Mouse (Mus musculus): ENCODE results near the gene R3hdm4.
"Not testable (repeated sequence)": the region's sequence is repeated elsewhere in the genome, so short reads cannot be mapped to it uniquely, and the experiment has no call there.

The R3hdm4 gene

GRCm38 (mm10) chr10:79897316-79898245, 23.4 kb downstream of the R3hdm4 start:
- DNase-seq, result peak in 1 of 2 experiments; percentile 69

DNA sequence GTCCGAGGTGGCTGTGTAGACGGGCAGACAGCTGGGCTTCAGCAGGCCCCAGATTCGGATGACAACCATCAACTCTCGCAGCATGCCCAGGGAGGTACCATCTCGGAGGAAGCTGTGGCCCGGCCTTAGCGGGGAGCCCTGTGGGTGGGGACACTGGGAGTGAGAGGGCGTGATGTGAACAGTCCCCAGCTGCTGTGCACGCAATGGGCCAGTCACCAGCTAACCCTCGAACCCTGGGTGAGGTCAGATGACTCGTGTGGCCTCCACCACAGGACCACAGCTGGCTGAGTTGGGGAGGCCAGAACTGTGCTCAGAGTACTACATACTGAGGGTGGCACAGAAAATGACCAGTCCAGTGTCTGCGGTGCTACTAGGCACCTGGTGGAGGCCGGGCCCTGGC, 24.2 kb downstream of the R3hdm4 start:
- DNase-seq, result no peak

DNA sequence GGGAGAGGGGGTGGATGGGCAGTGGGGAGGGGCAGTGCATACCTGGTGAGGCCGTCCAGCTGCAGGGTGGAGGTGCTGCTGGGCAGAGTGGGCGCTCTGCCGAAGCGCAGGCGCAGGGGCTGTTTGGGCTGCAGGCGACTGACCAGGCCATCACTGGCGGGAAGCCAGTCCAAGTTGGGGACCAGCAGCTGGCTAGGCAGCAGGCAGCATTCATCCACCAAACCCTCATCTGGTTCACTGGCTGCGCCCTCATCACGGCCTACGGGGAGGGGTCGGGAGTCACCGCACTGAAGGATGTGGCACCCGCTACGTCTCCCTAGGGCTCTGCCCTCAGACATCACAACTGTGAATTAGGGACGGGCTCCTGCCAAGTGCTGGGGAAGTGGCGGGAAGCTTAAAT, 24.7 kb downstream of the R3hdm4 start:
- DNase-seq, result peak in 1 of 2 experiments; percentile 38

GRCm38 (mm10) chr10:79892451-79893118, 28.4 kb downstream of the R3hdm4 start:
- DNase-seq, result peak; percentile 89

DNA sequence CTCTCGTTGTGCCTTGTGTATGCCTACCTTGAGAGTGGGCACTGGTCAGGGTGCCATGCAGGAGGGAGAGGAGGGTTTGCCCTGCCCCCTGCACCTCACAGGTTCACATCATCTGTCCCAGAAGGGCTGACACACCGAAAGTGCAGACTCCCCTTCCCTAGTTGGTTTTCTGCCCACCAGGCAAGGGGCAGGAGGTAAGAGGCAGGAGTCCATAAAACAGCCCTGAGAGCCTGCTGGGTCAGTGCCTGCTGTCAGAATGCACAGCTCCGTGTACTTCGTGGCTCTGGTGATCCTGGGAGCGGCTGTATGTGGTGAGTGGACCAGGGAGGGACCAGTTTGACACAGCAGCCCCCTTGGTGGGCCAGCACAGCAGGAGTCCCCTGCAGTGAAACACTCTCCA, 30.3 kb downstream of the R3hdm4 start, which contains the start of gene Cfd:
TSS of gene Cfd (plus strand) at position 184 of the 400 bp plus-strand sequence.
- no peak for DNase-seq

- peak; percentile 51 to 56 for DNase-seq
These were observed 31.6 kb downstream of the R3hdm4 start for GRCm38 (mm10) chr10:79889386-79889785.

DNA sequence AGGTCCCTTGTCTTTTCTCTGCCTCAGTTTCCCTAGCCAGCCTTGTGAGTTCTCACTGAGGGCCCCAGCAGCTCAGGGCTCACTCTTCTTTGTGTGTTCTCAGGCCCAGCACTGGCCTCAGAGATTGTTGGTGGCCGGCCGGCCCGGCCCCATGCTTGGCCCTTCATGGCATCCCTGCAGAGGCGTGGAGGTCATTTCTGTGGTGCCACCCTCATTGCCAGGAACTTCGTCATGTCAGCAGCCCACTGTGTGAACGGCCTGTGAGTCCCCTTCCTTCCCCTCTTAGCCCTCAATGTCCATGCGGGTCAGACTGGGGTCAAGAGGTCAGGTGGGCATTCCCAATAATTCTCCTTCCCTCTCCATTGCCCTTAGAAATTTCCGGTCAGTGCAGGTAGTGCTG, 34.4 kb downstream of the R3hdm4 start:
- DNase-seq, result no peak

DNA sequence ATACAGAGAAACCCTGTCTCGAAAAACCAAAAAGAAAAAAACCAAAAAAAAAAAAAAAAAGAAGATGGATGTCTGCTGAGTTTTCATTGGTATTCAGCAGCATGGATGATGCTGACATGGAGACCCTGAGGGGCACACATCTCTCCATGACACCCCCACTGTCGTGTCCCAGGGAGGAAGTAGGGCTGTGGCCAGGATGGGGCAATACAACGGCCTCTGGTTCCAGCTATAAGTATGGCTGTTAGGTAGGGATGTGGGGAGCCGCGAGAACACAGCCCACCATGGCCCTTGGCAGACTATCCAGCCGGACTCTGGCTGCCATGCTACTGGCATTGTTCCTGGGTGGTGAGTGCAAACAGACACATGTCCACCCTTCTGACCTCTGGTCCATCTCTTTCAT, 35.0 kb downstream of the R3hdm4 start, which contains the start of gene Elane:
TSS of gene Elane (plus strand) at position 194 of the 400 bp plus-strand sequence.
- no peak for DNase-seq

DNA sequence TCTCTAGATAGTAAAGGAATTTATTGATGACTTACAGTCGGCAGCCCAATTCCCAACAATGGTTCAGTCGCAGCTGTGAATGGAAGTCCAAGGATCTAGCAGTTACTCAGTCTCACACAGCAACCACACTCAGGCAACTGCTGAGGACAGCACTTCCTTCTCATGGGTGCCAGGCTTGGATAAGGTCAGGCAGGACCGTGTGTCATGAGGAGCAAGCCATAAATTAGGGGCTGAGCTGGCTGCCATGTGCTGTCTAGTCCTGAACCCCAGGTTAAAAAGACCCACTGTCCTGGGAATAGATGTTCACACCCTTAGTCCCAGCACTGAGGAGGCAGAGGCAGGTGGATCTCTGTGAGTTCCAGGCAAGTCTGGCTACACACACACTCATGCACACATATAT, 36.1 kb downstream of the R3hdm4 start:
- DNase-seq, result not testable (repeated sequence)

DNA sequence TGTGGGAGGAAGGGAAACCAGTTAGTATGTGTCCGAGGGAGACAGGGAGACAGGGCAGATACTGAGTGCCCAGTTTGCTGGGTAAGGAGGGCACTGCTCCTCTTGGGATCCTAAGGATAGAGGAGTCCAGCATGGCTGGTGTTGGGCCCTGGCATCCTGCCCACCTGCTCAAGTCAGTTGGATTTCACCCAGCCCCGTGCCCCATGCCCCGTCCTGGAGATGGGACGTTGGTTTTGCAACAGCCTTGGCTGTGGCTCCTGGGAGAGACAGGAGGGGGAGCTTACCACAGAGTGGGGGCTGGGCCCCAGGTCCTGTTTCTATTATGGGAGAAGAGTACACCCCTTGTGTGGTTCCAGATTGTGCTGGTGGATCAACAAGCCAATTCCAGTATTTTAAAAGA, 36.6 kb downstream of the R3hdm4 start:
- DNase-seq, result peak in 1 of 2 experiments; percentile 62

DNA sequence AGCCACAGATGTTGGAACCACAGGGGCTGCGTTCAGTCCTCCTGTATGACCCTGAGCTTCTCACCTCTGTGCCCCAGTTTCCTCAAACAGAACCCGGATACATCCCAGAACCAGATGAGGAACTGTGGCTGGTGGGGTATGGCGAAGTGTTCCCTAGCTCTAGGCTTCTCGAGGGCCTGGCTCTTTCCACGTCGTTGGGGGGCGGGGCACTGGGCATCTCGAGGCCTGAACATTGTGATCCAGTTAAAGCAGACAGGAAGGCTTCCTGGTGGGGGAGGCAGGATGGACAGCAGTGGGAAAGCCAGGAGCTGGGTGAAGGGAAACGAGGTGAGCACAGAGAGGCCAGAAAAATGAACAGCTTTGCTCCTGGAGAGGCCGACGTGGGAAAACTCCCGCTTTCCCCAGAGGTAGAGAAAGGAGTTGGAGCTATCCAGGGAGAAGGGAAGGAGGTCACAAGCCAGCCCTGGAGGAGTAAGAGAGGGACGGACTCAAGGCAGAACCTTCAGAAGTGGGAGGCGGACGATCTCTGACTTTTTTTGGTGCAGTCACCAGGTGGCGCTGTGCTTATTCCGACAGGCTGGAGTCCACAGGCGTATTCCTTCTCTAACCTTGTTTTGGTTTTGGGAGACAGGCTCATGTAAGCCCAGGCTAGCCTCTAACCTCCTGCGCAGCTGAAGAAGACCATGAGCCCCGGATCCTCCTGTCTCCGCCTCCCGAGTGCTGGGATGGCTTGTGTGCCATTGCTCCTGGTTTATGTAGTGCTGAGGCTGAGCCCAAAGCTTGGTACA, 37.5 kb downstream of the R3hdm4 start:
- peak; percentile 92 to 93 for DNase-seq

DNA sequence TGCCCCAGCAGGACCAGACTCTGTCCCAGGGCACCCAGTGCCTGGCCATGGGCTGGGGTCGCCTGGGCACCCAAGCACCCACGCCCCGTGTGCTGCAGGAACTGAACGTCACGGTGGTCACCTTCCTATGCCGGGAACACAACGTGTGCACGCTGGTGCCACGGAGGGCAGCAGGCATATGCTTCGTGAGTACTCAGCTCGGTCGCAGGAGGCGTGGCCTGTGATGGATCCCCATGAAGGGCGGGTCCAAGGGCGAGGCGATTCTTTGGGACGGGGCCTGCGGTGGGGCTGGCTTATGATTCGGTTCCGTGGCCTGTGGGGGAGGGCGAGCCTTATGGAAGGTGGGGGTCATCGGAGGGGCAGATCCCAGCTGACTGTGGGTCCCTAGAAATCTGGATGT, 39.0 kb downstream of the R3hdm4 start:
- peak; percentile 65 to 75 for DNase-seq

GRCm38 (mm10) chr10:79880721-79881120, 40.3 kb downstream of the R3hdm4 start:
- DNase-seq, result peak in 1 of 2 experiments; percentile 64

DNA sequence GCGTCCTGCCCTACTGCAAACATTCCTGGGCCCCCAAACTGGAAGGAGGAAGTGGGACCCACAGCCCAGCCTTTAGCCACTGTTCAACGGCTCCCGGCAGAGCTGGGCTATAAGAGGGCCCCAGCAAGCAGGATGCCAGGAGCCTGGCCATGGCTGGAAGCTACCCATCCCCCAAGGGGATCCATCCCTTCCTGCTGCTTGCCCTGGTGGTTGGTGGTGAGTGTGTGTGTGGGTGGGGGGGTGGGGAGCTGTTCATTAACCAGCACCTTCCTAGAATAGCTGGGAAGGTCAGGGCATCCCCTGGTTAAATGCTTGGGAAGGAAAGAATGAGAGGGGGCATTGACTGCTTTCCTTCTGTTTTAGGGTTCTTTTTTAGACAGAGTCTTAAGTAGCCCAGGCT, 41.5 kb downstream of the R3hdm4 start:
- peak in 1 of 2 experiments; percentile 60 for DNase-seq

DNA sequence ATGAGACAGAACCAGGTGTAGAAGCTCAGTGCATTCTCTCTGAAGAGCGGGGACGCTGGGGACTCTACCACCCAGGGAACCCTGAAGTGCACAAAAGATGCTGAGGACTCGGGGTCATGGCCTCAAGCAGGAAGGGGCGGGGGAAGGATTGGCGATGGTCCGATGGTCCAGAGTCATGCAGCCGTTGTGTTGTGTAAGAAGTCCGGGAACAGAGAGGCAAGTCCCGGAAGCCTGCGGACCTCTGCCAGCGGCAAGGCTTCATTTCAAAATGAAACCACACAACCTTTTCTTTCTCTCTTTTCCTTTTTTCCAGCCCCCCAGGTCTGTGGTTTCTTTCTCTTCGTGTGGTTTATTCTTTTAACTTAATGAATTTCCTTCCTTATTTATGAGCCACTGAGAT, 43.3 kb downstream of the R3hdm4 start:
- DNase-seq, result peak in 1 of 2 experiments; percentile 68

GRCm38 (mm10) chr10:79877174-79877573, 43.8 kb downstream of the R3hdm4 start:
- peak in 1 of 2 experiments; percentile 52 for DNase-seq

DNA sequence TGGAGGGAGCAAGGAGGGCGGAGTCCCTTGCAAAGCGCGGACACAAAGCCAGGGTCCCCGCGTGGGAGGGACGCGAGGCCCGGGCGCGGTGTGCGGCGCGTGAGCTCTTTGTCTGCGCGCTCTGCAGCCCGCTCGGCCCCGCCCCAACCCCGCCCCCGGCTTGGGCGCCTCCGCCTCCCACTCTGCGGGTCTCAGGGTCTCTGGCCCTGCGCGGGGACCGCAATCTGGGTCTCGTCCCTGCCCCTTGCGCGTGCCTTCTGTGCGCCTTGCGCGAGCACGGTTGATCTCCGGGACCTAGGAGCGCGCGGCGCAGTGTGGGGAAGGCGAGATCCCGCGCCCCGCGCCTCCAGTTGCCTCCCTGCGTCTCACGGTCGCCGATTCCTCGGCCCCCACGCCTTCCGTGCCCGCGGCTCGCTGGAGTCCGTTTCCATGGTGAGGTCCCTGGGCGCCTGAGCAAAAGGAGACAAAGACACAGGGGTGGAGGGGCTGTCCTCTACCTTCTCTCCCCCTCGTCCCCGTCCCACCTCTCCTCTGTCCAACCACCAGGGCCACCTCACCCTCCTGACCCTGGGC, 46.6 kb downstream of the R3hdm4 start, which contains the start of the genes Prtn3 and Plppr3:
TSS of gene Prtn3 (plus strand) at position 187 of the 573 bp plus-strand sequence.
TSS of gene Plppr3 (minus strand) at position 345 of the 573 bp plus-strand sequence.
- DNase-seq, result peak; percentile 76 to 82

DNA sequence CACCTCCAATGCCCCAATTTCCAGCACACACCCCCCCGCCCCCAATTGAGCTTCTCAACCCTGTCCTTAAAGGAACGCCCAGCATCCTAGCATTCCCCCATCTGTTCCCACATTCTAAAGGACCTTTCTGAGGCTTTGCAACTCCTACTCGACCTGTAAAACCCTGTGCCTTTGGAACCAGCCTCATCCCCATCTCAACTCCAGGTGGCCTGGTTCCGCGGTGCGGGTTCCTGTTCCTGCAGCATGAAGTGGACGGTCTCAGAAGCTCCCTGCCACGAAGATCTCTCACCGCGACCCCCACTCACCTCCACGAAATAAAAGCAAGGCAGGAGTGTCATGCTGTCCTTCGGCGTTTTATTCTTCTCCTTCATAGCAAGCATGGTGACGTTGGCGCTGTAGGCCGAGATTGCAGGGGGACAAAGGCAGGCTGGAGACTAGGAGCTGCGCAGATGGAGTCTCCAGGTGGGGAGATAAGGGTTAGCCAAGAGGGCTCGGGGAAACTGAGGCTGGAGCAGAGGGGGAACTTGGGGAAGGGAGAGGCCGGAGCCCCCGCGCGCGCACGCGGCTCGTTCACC, 47.2 kb downstream of the R3hdm4 start:
- DNase-seq, result peak; percentile 19 to 36

DNA sequence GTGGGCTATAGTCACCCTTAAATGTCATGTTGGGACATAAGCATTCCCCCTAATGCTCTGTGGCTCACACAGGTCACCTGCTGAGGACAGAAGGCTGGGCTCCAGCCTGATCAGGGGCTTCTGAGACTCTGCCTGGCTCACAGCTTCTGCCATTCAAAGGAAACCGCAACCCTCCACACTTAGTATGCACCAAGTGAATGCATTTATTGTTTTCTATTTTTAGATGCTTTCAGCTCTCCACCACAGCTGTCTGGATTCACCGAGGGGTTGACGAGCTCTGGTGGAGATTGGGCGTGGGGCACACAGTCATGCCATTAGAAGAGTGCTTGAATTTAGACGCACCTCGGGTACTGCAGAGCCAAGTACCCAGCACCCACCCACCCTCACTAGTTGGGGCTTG, 47.7 kb downstream of the R3hdm4 start:
- no peak for DNase-seq

DNA sequence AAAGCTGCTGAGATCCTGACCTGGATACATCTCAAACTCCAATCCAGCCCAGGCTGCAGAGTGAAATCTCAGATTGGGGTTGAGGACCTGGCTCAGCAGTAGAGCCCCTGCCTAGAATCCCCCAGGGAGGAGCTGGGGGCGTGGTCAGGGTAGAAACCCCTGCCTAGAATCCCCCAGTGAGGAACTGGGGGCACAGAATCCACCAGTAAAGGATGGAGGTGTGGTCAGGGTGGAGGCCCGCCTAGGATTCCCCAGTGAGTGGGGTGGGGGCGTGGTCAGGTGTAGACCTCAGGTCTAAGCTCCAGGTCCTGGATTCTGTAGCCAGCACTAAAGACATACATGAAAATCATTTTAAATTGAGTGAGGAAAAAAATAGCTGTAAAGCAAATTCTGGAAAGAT, 48.1 kb downstream of the R3hdm4 start:
- peak; percentile 27 to 38 for DNase-seq

DNA sequence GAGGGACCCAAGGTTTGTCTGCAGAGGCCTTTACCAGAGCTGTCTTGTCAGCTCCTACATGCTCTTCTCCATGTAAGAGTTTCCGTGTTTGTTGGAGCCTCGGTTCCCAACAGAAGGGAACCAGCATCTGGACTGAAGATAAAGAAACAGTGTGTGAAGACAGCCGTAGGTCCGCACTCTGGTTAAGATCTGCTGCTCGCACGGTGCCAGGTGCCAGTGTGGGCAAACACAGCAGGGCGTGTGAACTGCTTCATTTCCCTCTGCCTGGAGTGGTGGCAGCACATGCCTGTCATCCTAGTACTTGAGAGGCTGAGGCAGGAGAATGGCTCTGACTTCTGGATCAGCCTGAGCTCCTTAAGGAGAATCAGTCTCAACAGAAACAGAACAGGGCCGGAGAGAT, 49.2 kb downstream of the R3hdm4 start:
- DNase-seq, result no peak

- DNase-seq, result no peak
These were observed 54.4 kb downstream of the R3hdm4 start for GRCm38 (mm10) chr10:79866601-79867000.

Measured in kidney, postnatal 4 days (tissue).